Mouse (Mus musculus) gastrocnemius, postnatal 4 days (tissue): ENCODE results near the gene Trim59. TPM values are rescaled to one million over a fixed set of nuclear protein-coding genes. Genes with fewer than 3 reads are reported as not detected.
A peak's percentile ranks its signal among the peaks of the same experiment; 100 is the strongest.
"Not testable (repeated sequence)": the region's sequence is repeated elsewhere in the genome, so short reads cannot be mapped to it uniquely, and the experiment has no call there.

ENCODE experiments used
- DNase-seq, 2 experiments: peaks; one replicate each; pipeline ENCODE4 v3.0.0; 2021 to 2022; ENCODE audit warnings: low spot score in 2 of 2, mixed read lengths in 2 of 2
- long read RNA-seq, 2 experiments: library from polyadenylated mRNA; stranded (forward); transcript quantifications; one replicate each; pipeline ENCODE4 v2.0.0; 2021
- total RNA-seq, 2 experiments: library from RNA; stranded (reverse); gene quantifications; 2 replicates each; pipeline ENCODE4 v1.2.3; 2021

Gene Trim59
- total RNA-seq = 10 to 100 TPM; 16.9 to 17.0 TPM
- long read RNA-seq, experiment 1, partial matches to known transcripts = 0 of 11 reads
- long read RNA-seq, experiment 1, other reads (novel, unspliced or antisense) = 7 of 11 reads
- long read RNA-seq, experiment 2, partial matches to known transcripts = 0 of 12 reads
- long read RNA-seq, experiment 2, other reads (novel, unspliced or antisense) = 8 of 12 reads

- DNase-seq = peak; percentile 79 to 88
These were observed at the start of gene Trim59 for GRCm38 (mm10) chr3:69044645-69045399. TSS of gene Trim59 (minus strand) at chr3:69044755.

GRCm38 (mm10) chr3:69064005-69064404 lies 19.4 kb upstream of the Trim59 start:
- DNase-seq = no peak

GRCm38 (mm10) chr3:69062764-69063163 lies 18.2 kb upstream of the Trim59 start:
- DNase-seq = no peak

GRCm38 (mm10) chr3:69060672-69061071 lies 16.1 kb upstream of the Trim59 start:
- no peak for DNase-seq

- no peak for DNase-seq
These were observed 11.3 kb upstream of the Trim59 start for GRCm38 (mm10) chr3:69055871-69056270.

- DNase-seq = no peak
These were observed 10.3 kb upstream of the Trim59 start for GRCm38 (mm10) chr3:69054760-69055432.

- DNase-seq = no peak
These were observed 7.3 kb upstream of the Trim59 start for GRCm38 (mm10) chr3:69051894-69052293.

- no peak for DNase-seq
These were observed 4.5 kb upstream of the Trim59 start for GRCm38 (mm10) chr3:69049011-69049410.

- no peak for DNase-seq
These were observed 3.1 kb upstream of the Trim59 start for GRCm38 (mm10) chr3:69047684-69048083.

- DNase-seq = no peak
These were observed 2.0 kb upstream of the Trim59 start for GRCm38 (mm10) chr3:69046509-69046908.

- DNase-seq = no peak
These were observed 1.2 kb upstream of the Trim59 start for GRCm38 (mm10) chr3:69045750-69046149.

- DNase-seq = no peak
These were observed 797 bp upstream of the Trim59 start for GRCm38 (mm10) chr3:69045400-69045703.

GRCm38 (mm10) chr3:69044167-69044591 lies 376 bp downstream of the Trim59 start:
- DNase-seq = no peak

GRCm38 (mm10) chr3:69041298-69041697 lies 3.3 kb downstream of the Trim59 start:
- DNase-seq = no peak

GRCm38 (mm10) chr3:69040105-69040504 lies 4.5 kb downstream of the Trim59 start:
- DNase-seq = no peak

- DNase-seq = no peak
These were observed 18.3 kb downstream of the Trim59 start for GRCm38 (mm10) chr3:69026133-69026783.

GRCm38 (mm10) chr3:69020764-69021163 lies 23.8 kb downstream of the Trim59 start:
- no peak for DNase-seq

GRCm38 (mm10) chr3:69020285-69020684 lies 24.3 kb downstream of the Trim59 start:
- no peak for DNase-seq

GRCm38 (mm10) chr3:69018635-69019034 lies 25.9 kb downstream of the Trim59 start:
- not testable (repeated sequence) for DNase-seq

GRCm38 (mm10) chr3:69017181-69017580 lies 27.4 kb downstream of the Trim59 start:
- no peak for DNase-seq

GRCm38 (mm10) chr3:69008873-69009272 lies 35.7 kb downstream of the Trim59 start:
- no peak for DNase-seq

GRCm38 (mm10) chr3:69006246-69006760 lies 38.3 kb downstream of the Trim59 start:
- no peak for DNase-seq
